Mouse (Mus musculus) regulatory T cell (primary cell): ENCODE measurements around the gene Rnase4.

Source experiments
- in situ Hi-C: fragments of 300-600 bp; cut with MboI, MseI; formaldehyde crosslinking; loops from one replicate; pipeline ENCODE4 v1.15.1; 2025; ENCODE audit warnings: high pct_unique_total_duplicates

Rnase4 gene

GRCm38 (mm10) chr14:51090921-51091900 is at the start of gene Rnase4, which contains the start of gene Ang:
Rnase4 (plus strand) TSS chr14:51091077.
Ang (plus strand) TSS chr14:51091150.
- in situ Hi-C loops, result no loop called here

- in situ Hi-C loops, result no loop called here
Measured at GRCm38 (mm10) chr14:51041769-51042168, 49.1 kb upstream of the Rnase4 start, which contains the start of gene Rnase9. Rnase9 (minus strand) TSS chr14:51041869.

- in situ Hi-C loops, result no loop called here
Measured at GRCm38 (mm10) chr14:51047846-51048245, 43.0 kb upstream of the Rnase4 start.

GRCm38 (mm10) chr14:51050063-51050462 is 40.8 kb upstream of the Rnase4 start, which contains the start of gene Rnase11:
Rnase11 (minus strand) TSS chr14:51050163.
- in situ Hi-C loops, result no loop called here

GRCm38 (mm10) chr14:51051941-51052340 is 38.9 kb upstream of the Rnase4 start:
- in situ Hi-C loops, result no loop called here

- in situ Hi-C loops, result no loop called here
Measured at GRCm38 (mm10) chr14:51053176-51053575, 37.7 kb upstream of the Rnase4 start.

- in situ Hi-C loops, result no loop called here
Measured at GRCm38 (mm10) chr14:51054243-51055237, 36.3 kb upstream of the Rnase4 start.

- in situ Hi-C loops, result no loop called here
Measured at GRCm38 (mm10) chr14:51057401-51057831, 33.5 kb upstream of the Rnase4 start, which contains the start of gene Rnase12. Rnase12 (minus strand) TSS chr14:51057661.

GRCm38 (mm10) chr14:51060761-51061160 is 30.1 kb upstream of the Rnase4 start:
- in situ Hi-C loops, result loop anchor here (5.0 to 10.0 kb wide), 2 partner anchors 33 to 1006 kb away; no protein-coding TSS in a partner anchor

GRCm38 (mm10) chr14:51068956-51069355 is 21.9 kb upstream of the Rnase4 start:
- in situ Hi-C loops, result loop anchor here (5.0 to 10.0 kb wide), 2 partner anchors 142 to 1014 kb away; no protein-coding TSS in a partner anchor

GRCm38 (mm10) chr14:51069617-51070016 is 21.3 kb upstream of the Rnase4 start:
- in situ Hi-C loops, result loop anchor here (5.0 to 10.0 kb wide), 3 partner anchors 142 to 1015 kb away; partner anchors contain the start of genes Ccnb1ip1 and Parp2

- in situ Hi-C loops, result loop anchor here (5.0 kb wide), 1 partner anchor 267 kb away; the partner anchor contains the start of genes Ccnb1ip1 and Parp2
Measured at GRCm38 (mm10) chr14:51074335-51074734, 16.5 kb upstream of the Rnase4 start, which contains the start of gene Olfr750. Olfr750 (minus strand) TSS chr14:51074435.

GRCm38 (mm10) chr14:51079180-51079579 is 11.7 kb upstream of the Rnase4 start:
- in situ Hi-C loops, result no loop called here

GRCm38 (mm10) chr14:51081035-51081434 is 9.8 kb upstream of the Rnase4 start:
- in situ Hi-C loops, result no loop called here

GRCm38 (mm10) chr14:51082599-51083581 is 8.0 kb upstream of the Rnase4 start:
- in situ Hi-C loops, result no loop called here

- in situ Hi-C loops, result no loop called here
Measured at GRCm38 (mm10) chr14:51083805-51084204, 7.1 kb upstream of the Rnase4 start.

GRCm38 (mm10) chr14:51085086-51085485 is 5.8 kb upstream of the Rnase4 start:
- in situ Hi-C loops, result no loop called here

- in situ Hi-C loops, result no loop called here
Measured at GRCm38 (mm10) chr14:51085911-51086310, 5.0 kb upstream of the Rnase4 start.

GRCm38 (mm10) chr14:51087762-51088161 is 3.1 kb upstream of the Rnase4 start:
- in situ Hi-C loops, result no loop called here
